Mouse (Mus musculus) ovary, postnatal 36 days (tissue): ENCODE measurements at regions not wholly inside any gene's neighbourhood (a gene's known extent, or its start where the extent isn't known, plus 50 kb on each side); places are given as distances from the start of the nearest gene placed in this dataset.
A peak's percentile ranks its signal among the peaks of the same experiment; 100 is the strongest.
"Not testable (repeated sequence)": the region's sequence is repeated elsewhere in the genome, so short reads cannot be mapped to it uniquely, and the experiment has no call there.

Experiments used
- DNase-seq: peaks from one replicate; pipeline ENCODE4 v3.0.0; 2022; ENCODE audit warnings: low spot score, mixed read lengths

DNA sequence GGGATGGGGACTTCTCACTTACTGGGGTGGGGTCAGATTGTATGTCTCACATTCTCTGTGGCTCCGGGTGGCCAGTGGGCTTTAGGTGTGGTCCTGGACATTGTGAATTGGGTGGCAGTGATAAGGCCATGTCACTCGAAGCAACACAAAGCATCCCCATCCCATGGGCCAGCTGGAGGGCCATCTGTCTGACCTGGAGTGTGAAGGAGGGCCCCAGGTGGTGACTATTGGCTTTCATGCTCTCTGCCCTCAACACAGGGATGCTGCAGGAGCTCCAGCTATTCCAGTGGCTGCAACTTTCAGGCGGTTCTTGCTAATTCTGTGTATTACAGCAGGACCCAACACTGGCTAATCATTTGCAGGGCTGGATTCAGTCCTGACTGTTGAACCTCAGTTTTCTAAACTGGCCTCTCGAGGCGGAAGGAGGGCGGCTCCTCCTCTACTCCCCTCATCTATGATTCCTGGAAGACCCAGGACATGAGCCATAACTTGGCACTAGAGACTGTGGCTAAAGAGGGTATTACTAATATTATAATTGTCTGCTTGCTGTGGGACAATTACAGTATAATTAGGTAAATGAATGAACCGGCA, 64.1 kb downstream of the 9530068E07Rik start:
- DNase-seq: no peak

DNA sequence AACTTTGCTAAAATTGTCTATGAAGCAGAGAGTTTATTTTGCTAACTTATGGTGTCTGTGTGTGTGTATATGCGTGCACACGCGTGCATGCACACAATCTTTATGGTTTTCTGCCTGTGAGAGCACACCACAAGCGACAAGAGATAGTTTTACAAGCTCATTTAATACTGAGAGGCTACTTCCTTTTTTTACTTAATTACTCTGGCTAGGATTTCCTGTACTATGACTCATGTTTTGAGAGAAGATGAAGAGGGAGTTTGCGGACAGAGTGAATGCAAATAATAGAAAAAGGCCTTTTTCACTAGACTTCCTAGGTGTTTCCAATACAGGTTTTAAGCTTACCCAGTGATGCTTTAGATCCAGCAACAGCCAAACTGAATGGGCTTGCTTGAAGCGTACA, 74.9 kb downstream of the 9530068E07Rik start:
- DNase-seq: not testable (repeated sequence)

DNA sequence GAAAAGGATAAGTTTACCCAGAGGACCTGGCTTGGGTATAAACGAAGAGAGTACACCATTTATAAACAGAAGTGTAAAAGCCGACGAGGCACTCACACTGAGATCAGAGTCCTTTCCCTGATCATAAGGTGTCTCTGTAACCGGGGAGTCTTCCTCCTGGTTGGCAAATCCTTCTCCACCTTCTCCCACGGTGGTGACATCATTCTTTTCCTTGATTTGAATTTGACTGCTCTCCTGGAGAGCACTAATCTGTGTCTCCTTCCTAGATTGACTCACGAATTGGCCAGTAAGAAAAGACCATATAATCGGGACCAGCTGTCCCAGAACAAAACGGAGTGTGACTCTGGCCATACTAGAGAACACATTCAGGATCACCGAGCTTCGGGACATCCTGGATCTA, 83.9 kb downstream of the 9530068E07Rik start:
- DNase-seq: not testable (repeated sequence)

DNA sequence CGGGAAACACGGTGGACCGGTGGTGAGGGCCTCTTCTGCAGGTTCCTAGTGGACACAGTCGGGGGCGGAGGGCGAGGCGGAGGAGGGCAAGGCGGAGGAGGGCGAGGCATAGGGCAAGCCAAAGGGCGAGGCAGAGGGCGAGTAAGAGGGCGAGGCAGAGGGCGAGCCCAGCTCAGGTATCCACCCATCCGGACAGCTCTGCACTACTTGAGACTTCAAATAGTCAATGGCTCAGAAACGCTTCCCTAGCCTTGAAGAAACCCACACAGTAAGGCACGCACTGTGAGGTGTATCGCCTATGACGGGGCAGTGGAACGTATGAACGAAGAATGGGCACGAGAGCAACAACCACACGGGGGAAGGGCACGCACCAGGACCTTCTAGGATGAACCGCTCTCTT, 84.5 kb downstream of the 9530068E07Rik start:
- DNase-seq: not testable (repeated sequence)

DNA sequence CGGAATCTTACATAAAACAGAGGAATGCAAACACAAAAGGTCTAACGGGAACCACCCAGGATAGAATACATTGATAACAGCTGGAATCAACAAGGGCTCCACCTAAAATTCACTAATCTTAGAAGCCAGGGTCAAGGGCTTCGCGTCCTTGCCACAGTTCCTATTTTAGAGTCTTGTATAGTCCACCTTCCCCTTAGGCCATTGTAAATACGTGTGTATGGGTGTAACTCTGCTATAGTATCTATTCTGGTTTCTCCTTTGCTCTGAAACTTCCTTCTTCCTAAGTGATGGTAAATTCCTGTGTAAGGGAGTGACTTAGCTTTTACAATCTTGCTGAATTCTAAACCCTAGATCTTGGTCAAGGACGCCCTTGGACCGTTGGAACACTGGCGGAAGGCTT, 87.3 kb downstream of the 9530068E07Rik start:
- DNase-seq: not testable (repeated sequence)

DNA sequence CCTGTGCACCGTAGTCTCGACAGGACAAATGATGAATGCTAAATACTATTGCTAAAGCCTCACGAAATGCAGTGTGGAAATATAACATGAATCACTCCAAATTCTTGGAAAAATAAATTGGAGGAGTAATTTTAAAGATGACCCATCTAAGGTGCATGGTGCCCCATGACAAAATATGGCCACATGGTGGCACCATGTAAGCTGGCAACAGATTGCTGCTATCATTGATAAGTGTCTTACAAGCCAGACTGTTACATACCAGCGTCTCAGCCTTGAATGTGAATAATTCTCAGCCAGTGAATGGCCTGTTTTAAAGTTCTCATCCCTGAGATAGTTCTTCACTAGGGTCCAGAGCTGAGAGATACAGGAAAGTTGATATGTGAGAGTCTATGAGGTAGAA, 92.3 kb downstream of the 9530068E07Rik start:
- not testable (repeated sequence) for DNase-seq

DNA sequence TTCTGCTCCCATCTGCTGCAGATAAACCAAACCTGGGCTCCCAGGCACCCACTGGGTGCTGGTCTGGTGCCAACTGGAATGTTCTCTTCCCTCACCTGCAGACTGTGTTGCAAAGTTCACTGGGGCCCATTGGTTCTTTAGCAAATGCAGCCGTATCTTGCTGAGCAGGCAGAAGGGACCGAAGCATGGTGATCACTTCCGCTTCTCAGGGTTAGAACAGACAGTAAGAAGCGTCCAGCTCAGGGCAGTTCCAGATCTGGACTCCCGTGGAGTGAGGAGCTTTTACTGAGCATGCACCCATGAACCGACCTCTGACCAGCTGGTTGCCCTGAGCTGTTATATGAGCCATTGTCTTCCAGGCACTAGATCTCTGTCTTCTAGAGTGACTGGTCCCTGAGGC, 97.1 kb downstream of the 9530068E07Rik start:
- DNase-seq: no peak

DNA sequence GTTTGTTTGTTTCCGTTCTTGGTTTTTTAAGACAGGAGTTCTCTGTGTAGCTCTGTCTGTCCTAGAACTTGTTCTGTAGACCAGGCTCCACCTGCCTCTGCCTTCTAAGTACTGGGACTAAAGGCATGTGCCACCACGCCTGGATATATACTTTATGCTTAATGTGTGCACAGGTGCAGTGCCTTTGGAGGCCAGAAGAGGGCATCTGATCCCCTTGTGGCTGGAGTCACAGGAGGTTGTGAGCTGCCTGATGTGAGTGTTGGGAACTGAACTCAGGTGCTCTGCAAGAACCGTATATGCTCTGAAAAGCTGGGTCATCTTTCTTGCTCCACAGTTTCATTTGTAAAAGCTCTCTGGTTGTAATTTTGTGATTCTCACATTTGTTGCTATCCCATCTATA, 100.7 kb downstream of the 9530068E07Rik start:
- DNase-seq: no peak

DNA sequence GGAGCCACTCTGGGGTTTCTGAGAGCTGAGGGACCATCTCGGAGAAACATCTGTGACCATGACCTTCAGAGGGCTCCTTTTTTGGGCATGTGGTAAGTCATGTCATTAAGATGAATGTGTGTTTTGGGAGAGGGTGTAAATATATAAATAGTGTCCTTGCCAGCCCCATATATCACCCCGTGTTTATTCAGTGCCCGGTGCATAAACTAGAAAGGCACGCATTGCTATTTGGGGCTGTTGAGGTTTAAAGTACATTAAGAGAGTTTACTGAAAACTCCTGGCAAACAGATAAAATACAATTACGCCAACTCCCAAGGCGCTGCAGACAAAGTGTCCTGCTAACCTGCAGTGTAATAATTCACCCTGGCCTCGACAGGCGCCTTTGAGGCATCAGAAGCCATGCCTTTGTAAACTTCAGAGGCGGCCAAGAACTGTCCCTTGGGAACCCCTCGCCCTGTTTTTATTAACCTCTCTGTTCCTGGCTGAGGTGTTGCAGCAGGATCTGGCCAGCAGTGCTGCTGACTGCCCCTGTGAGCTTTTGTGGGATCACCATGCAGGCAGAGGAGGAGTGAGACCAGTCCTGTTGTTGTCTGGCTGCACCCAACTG, 106.6 kb downstream of the 9530068E07Rik start:
- no peak for DNase-seq

DNA sequence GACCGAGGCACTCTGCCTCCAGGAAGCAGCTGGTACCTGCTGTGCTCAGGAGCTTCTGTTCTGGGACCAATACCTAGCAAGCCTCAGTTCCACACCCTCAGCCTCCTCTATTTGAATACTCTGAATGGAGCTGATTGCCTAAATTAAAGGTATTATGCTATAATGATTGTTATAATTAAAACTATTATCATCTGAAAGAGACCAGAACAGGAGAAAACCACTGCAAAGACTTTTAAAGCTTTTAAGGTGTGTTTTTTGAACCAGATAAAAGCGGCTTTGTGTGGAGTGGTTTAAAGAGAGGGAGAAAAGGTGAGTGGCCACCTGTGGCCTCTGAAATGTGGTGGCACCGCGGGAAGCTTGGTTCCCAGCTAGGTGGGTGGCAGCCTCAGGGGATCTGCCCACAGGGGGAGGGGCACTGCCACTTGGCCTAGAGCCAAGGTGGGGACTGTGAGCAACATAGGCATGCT, 115.6 kb downstream of the 9530068E07Rik start:
- DNase-seq: no peak

DNA sequence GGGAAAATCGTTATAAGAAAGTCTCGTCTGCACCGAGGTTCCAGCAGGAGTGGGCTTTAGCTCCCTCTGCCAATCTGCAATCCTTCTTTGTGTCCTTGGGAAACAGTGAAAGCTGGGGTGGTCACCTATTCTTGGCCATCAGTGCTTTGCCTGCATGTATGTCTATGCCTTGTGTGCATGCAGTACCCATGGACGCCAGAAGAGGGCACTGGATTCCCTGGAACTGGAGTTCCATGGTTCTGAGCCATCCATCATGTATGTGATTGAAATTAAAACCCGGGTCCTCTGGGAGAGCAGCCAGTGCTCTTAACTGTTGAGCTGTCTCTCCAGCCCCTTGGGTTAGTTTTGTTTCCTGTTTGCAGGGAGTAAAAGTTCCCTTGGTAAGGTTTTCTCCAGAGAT, 121.1 kb downstream of the 9530068E07Rik start:
- no peak for DNase-seq

DNA sequence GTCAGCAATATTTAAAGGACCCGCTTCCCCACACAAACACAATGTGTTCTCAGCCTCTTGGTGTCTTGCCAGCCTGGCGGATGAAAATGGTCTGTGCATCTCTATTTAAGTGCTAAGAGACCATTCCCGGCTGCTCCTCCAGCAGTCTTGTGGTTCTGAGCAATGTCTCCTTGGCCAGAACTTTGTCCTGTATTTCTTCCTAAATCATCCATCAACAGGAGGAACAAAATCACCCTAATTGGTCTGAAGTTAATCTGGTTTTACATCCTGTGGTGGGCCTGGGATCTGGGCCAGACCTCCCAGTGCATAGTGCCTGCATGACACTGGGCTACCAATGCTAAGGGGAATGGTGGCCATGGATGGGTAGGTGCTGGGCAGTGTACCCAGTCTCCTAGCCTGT, 123.6 kb downstream of the 9530068E07Rik start:
- DNase-seq: no peak

DNA sequence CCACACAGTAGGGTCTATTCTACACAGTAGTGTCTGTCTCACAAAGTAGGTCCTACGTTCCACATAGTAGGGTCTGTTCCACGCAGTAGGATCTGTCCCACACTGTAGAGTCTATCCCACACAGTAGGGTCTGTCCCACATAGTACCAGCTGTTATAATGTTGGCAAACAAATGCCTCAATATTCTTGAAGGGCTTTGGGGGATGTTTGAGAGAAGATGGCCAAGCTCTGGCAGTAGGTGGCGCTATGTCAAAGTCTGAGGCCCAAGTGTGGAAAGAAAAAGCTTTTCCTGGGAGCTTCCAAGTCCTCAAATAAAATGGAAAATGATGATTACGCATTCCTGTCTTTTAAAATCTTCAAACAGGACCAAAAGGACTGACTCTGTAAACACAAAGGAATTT, 125.7 kb downstream of the 9530068E07Rik start:
- peak; percentile 54 for DNase-seq

DNA sequence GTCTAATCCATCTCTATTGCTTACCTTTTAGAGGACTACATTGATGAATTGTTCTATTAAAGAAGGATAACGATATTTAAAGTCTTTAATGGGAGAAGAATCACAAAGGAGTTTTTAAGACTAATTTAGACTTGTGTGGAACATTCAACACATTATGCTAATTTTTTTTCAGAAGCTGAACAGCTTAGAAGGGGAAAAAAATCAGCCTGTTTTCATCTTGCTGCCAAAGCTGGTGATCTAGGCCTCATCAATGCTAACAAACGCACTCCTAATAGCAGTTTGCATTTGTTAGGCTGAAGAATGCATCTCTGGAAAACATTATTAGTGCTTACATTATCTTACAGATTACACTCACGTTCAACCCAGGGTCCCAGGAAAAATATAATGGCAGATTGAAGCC, 126.2 kb downstream of the 9530068E07Rik start:
- no peak for DNase-seq

DNA sequence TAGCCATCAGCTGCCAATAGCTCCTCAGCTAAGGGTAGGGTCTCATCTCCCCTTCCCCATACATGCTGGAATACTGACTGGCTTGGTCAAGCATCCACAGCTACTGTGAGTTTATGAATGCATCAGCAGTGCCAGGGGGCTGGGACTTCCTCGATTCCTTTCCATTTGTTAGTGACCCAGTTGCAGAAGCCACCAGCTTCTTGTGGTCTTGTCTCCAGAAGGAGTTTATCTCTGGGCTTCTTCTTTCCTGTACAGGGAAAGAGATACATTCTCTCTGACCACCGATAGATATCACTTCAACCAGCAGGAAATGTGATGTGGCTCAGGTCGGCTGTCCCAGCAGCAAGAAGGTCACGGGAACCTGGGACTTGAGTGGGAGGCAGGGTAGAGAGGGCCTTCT, 127.0 kb downstream of the 9530068E07Rik start:
- no peak for DNase-seq

DNA sequence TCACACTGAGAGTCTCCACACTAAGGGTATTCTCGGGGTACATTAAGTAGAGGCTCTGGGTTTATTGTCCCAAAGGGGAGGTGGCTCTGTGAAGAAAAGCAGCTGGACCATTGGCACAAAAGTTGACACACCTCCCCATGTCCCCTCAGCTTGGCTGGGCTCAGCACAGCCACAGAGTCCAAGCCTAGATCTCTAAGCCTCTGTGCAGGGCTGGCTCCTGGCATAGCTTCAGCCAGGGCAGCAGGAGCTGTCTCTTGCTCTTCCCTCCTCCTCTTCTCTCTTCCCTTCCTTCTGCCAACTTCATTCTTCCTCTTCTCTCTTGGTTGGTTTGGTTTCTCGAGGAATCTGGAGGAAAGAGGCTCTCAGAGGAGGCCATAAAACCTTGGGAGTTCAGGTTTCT, 127.4 kb downstream of the 9530068E07Rik start:
- no peak for DNase-seq

DNA sequence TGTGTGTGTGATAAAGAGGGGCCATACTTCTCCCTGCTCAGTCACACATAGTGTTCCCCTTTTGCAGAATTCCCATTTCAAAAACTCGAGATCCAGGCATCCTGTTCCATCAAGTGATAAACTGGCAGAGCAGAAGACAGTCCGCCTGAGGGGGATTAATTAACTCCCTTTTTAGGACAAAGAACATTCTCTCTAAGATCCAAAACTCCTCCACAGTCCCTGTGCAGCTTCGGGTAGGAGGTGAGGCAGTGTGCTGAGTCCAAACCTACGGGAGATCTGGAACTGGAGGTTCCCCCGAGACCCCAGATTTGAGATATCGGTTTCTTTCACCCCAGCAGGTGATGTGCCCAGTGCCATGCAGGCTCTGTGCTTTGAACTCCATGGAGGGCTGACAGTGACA, 129.2 kb downstream of the 9530068E07Rik start:
- DNase-seq: no peak

DNA sequence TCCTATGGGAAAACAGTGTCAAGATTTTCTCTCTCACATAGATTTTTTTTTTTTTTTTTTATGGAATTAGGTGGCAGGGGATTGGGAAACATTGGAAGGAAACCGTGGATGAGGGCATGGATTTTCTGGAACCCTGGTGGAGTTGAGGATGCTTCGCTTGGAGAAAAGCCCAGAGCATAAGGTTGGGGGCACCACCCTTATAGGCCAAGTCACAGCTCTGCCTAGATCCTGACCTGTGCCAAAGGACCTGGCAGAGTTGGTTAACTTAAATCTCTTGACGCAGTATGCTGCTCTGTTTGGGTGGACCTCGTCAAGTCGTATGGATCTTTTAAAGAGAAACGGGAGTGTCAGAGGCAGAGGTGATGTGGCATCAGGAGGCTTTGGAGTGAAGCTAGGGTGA, 130.1 kb downstream of the 9530068E07Rik start:
- DNase-seq: no peak

DNA sequence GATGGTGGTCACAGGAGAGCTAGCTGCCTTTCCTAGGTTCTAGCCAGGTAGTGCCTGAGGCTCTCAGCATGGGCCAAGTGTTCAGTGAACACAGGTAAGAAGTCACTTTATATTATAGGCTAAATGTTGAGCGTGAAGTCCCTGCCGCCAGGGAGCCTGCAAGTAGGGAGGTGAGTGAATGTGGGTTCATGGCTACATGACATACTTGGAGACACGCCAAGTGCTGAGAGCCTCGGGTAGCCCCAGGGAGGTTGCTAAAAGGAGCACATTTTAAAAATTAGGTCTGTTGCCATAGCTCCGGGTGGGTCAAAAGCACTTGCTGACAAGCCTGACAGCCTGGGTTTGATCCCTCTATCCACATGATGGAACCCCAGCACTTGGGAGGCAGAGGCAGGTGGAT, 137.2 kb downstream of the 9530068E07Rik start:
- no peak for DNase-seq

DNA sequence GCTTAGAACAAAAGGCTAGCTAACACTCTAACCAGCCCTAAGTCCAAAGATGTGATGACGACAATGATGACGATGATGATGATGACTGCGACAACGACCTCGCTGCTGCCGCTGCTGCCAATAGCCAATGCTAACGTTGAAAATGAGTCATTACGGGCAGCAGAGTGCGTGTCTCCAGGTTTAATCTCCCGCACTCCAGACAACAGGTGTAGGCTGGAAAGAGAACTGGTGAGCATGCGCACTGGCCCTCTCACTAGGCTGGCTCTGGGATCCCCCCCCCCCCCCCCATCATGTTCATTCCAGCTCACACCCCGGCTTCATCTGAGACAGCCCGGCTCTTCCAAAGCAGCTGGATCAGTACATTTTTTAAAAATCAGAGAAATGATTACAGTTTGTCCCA, 138.4 kb downstream of the 9530068E07Rik start:
- no peak for DNase-seq

DNA sequence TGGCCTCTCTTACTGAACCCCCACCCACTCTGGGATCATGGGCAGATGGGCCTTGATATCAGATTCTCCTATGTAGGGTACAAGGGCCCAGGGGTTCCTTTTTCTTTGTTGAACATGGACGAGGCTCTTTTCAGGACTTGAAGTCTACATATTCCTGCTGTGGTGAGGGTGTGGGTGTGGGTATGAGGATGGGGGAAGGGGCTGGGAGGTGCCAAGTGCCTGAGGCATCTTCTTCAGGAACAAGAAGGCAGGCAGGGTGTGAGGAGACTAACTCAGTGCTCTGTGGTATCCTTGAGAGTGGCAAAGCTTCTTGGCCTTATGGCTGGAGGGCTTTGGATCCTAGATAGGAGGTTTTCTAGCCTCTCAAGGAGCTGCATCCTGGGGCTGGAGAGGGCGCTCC, 140.0 kb downstream of the 9530068E07Rik start:
- DNase-seq: no peak

DNA sequence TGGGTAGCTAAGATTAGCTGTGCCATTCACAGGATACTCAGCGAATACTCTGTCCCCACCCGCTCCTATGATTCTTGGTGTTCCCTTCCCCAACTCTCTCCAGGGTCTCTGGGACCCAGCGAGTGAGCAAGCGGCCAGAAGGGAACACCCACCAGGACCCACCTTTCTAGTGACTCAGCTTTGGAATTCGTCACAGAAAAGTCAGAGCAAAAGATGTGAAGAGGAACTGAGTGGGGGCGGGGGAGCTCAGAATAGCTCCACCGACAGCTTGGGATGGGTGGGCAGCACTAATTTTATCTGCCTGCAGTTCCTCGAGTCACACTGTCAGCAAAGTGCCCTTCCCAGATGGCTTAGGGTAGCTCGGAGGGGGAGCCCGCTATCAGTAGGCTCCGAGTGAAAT, 140.6 kb downstream of the 9530068E07Rik start:
- DNase-seq: no peak

DNA sequence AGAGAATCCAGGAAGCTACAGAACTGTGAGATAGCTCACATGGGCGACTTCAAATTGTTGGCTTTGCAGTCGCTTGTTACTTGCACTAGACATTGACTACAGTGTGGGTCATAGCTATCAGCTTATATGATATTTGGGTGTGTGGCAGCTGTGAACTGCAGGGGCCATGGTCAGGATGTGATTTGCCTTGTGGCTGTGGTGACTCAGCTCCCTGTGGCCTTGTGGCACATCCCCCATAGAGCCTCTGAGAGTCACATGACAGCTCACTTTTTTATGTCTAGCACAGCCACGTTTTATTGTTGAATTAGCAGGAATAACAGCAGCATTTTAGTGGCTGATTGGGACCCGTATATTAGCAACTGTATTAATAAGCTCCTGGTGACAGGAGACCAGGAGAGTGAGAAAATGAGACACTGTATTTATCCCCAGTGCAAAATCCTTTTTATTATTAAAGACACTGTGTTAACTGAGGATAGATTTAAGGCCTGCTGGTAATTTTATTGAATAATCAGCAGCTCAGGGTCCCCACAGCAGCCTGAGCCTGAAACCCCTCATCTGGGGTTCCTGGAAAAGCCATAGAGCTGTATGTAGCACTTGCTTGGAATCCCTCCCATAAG, 141.7 kb downstream of the 9530068E07Rik start:
- no peak for DNase-seq

DNA sequence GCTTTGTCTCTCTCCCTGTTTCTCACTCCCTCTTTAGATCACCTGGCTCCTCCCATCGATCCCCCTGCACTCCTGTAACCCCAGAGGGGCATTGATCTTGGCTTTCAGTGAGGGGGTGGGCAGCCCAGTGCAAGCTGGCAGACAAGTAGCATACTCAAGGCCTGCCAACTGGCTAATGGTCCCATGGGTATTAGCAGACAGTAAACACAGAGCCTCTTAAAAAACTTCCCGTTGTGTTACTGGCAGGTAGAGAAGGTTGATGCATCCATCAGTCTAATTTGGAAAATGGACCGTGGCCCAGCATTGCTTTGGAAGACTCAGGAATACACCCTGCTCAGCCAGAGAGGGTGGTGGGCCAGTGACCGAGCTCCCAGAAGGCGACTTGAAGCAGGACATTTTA, 145.0 kb downstream of the 9530068E07Rik start:
- DNase-seq: no peak
